Mouse (Mus musculus) frontal cortex, adult (tissue): ENCODE results near the gene Camk2b.
A peak's percentile ranks its signal among the peaks of the same experiment; 100 is the strongest.
"Not testable (repeated sequence)": the region's sequence is repeated elsewhere in the genome, so short reads cannot be mapped to it uniquely, and the experiment has no call there.

Experiments used
- ATAC-seq: cut with Nextera tagmentation; 2 replicates; pipeline ENCODE4 v1.9.2; 2017; ENCODE audit warnings: mild to moderate bottlenecking, moderate library complexity, mixed read lengths; ENCODE audit not compliant: low TSS enrichment

The Camk2b gene

GRCm38 (mm10) chr11:6066176-6066575 lies at the start of gene Camk2b:
Gene Camk2b, minus strand, starts transcription at chr11:6066362.
- ATAC-seq, result 0 out of 2 replicates have a peak, but pooled peaks have one; percentile 9

GRCm38 (mm10) chr11:6111734-6112484 lies 45.7 kb upstream of the Camk2b start:
- ATAC-seq, result no peak

GRCm38 (mm10) chr11:6109990-6110389 lies 43.8 kb upstream of the Camk2b start:
- peak; percentile 84 for ATAC-seq

- ATAC-seq, result no peak
These were observed 42.1 kb upstream of the Camk2b start for GRCm38 (mm10) chr11:6108296-6108695.

- no peak for ATAC-seq
These were observed 41.6 kb upstream of the Camk2b start for GRCm38 (mm10) chr11:6107722-6108121.

GRCm38 (mm10) chr11:6104734-6105133 lies 38.6 kb upstream of the Camk2b start:
- ATAC-seq, result no peak

GRCm38 (mm10) chr11:6096637-6097036 lies 30.5 kb upstream of the Camk2b start:
- not testable (repeated sequence) for ATAC-seq

GRCm38 (mm10) chr11:6086991-6087390 lies 20.8 kb upstream of the Camk2b start:
- peak; percentile 90 for ATAC-seq

GRCm38 (mm10) chr11:6078737-6079136 lies 12.6 kb upstream of the Camk2b start:
- peak; percentile 62 for ATAC-seq

GRCm38 (mm10) chr11:6075618-6076066 lies 9.5 kb upstream of the Camk2b start:
- ATAC-seq, result peak; percentile 80

GRCm38 (mm10) chr11:6068181-6068957 lies 2.2 kb upstream of the Camk2b start:
- ATAC-seq, result peak; percentile 46

GRCm38 (mm10) chr11:6067160-6067559 lies 998 bp upstream of the Camk2b start:
- ATAC-seq, result no peak

- ATAC-seq, result peak; percentile 47
These were observed 526 bp downstream of the Camk2b start for GRCm38 (mm10) chr11:6065551-6066121.

- no peak for ATAC-seq
These were observed 1.1 kb downstream of the Camk2b start for GRCm38 (mm10) chr11:6065046-6065521.

- ATAC-seq, result no peak
These were observed 1.7 kb downstream of the Camk2b start for GRCm38 (mm10) chr11:6064215-6065045.

GRCm38 (mm10) chr11:6063501-6064214 lies 2.5 kb downstream of the Camk2b start:
- ATAC-seq, result no peak

- ATAC-seq, result no peak
These were observed 3.1 kb downstream of the Camk2b start for GRCm38 (mm10) chr11:6063065-6063464.

- ATAC-seq, result no peak
These were observed 3.8 kb downstream of the Camk2b start for GRCm38 (mm10) chr11:6062329-6062728.

GRCm38 (mm10) chr11:6061891-6062290 lies 4.3 kb downstream of the Camk2b start:
- no peak for ATAC-seq

- no peak for ATAC-seq
These were observed 7.0 kb downstream of the Camk2b start for GRCm38 (mm10) chr11:6059162-6059561.

GRCm38 (mm10) chr11:6053386-6053785 lies 12.8 kb downstream of the Camk2b start:
- ATAC-seq, result no peak
